ENCODE assay signal across 17 mouse cellular contexts in genomic region chr6:147088517-147088916, GRCm38 (mm10). TPM values are rescaled to one million over a fixed set of nuclear protein-coding genes. Genes with fewer than 3 reads are reported as not detected.
DNase-seq lines count a peak whose midpoint lies in the region; ATAC-seq and TF ChIP-seq lines count a peak whose summit lies in the region.
"Had no signal": no experiment of that assay in that cellular context is flagged by ENCODE, and none has a peak within 500 bp of the region (broad histone marks: within the 10 kb centered on the region; RNA-seq: fewer than 3 reads in every experiment).

No protein-coding gene starts in this region.

- H3K9ac ChIP-seq in forebrain, postnatal 0 days = no peak overlapping the region
- no peak overlapping the region for H3K9ac ChIP-seq in forebrain, embryonic 16.5 days (replicated peaks; ENCODE audit: low read depth, low read length)
- no peak overlapping the region for H3K9ac ChIP-seq in liver, postnatal 0 days (replicated peaks)
- no peak overlapping the region for H3K9ac ChIP-seq in liver, embryonic 12.5 days
- H3K9ac ChIP-seq: forebrain, embryonic 13.5 days; heart, embryonic 13.5 days had no signal

- no peaks in the 10 kb centered on the region for H3K36me3 ChIP-seq in forebrain, postnatal 0 days (ENCODE audit: insufficient read depth)
- H3K36me3 ChIP-seq in forebrain, embryonic 16.5 days (ENCODE audit: control insufficient read depth, insufficient read depth) = no peaks in the 10 kb centered on the region
- no peaks in the 10 kb centered on the region for H3K36me3 ChIP-seq in kidney, adult 2 months (ENCODE audit: control insufficient read depth, insufficient read depth, low read length)
- no peaks in the 10 kb centered on the region for H3K36me3 ChIP-seq in liver, postnatal 0 days (replicated peaks; ENCODE audit: insufficient read depth, low read length)
- no peaks in the 10 kb centered on the region for H3K36me3 ChIP-seq in liver, embryonic 12.5 days

- no peaks in the 10 kb centered on the region for H3K27me3 ChIP-seq in forebrain, postnatal 0 days (ENCODE audit: insufficient read depth, low read length)
- H3K27me3 ChIP-seq in forebrain, embryonic 16.5 days (replicated peaks; ENCODE audit: control insufficient read depth, insufficient read depth, low read length) = no peaks in the 10 kb centered on the region
- H3K27me3 ChIP-seq in kidney, adult 2 months (replicated peaks; ENCODE audit: control insufficient read depth, insufficient read depth, low read length) = no peaks in the 10 kb centered on the region
- H3K27me3 ChIP-seq in liver, postnatal 0 days (ENCODE audit: insufficient read depth, low read length) = no peaks in the 10 kb centered on the region
- H3K27me3 ChIP-seq in liver, embryonic 12.5 days (replicated peaks) = peaks cover 26% of the 10 kb centered on the region

- DNase-seq in forebrain, postnatal 0 days = no peak
- no peak for DNase-seq in kidney, adult 2 months
- DNase-seq in kidney, adult 11 months = no peak
- DNase-seq in liver, postnatal 0 days = no peak
- DNase-seq in spleen, adult 18-20 months = no peak
- DNase-seq: adrenal gland, adult 8-10 months; adrenal gland, postnatal 36 days; cerebellum, adult 2 months; cerebellum, postnatal 10 days; gastrocnemius, postnatal 14 days; heart, postnatal 36 days had no signal

- 81% methylated on average over 3 of the region's 3 CpGs for WGBS in forebrain, postnatal 0 days
- WGBS in forebrain, embryonic 16.5 days = 79% methylated on average over 3 of the region's 3 CpGs
- WGBS in kidney, adult 2 months = 75% methylated on average over 3 of the region's 3 CpGs
- WGBS in liver, postnatal 0 days (ENCODE audit: insufficient replicate concordance) = 69% methylated on average over 3 of the region's 3 CpGs
- WGBS in liver, embryonic 12.5 days (ENCODE audit: insufficient replicate concordance) = 54% methylated on average over 3 of the region's 3 CpGs

- H3K4me2 ChIP-seq in forebrain, postnatal 0 days (ENCODE audit: low read depth) = no peak overlapping the region
- no peak overlapping the region for H3K4me2 ChIP-seq in forebrain, embryonic 16.5 days (ENCODE audit: low read length)
- H3K4me2 ChIP-seq in liver, postnatal 0 days (ENCODE audit: low read depth, low read length) = no peak overlapping the region
- no peak overlapping the region for H3K4me2 ChIP-seq in liver, embryonic 12.5 days
- H3K4me2 ChIP-seq: forebrain, embryonic 13.5 days; heart, embryonic 13.5 days had no signal

- 0 out of 2 replicates have a peak, but pooled peaks have one; percentile 16 for TF ChIP-seq CTCF in forebrain, postnatal 0 days (IDR thresholded peaks at IDR 0.05; ENCODE audit: low read depth)
- TF ChIP-seq CTCF in kidney, adult 2 months (conservative IDR thresholded peaks at IDR 0.05; ENCODE audit: insufficient read depth, insufficient read length, low read depth, low read length) = no peak
- 0 out of 2 replicates have a peak, but pooled peaks have one; percentile 8 for TF ChIP-seq CTCF in liver, postnatal 0 days (IDR thresholded peaks at IDR 0.05; ENCODE audit: low read depth)

- H3K4me3 ChIP-seq in forebrain, postnatal 0 days (ENCODE audit: low read depth, low read length) = no peak overlapping the region
- no peak overlapping the region for H3K4me3 ChIP-seq in forebrain, embryonic 16.5 days (replicated peaks; ENCODE audit: low read length)
- no peak overlapping the region for H3K4me3 ChIP-seq in kidney, adult 2 months (ENCODE audit: insufficient read depth, low read depth, low read length)
- no peak overlapping the region for H3K4me3 ChIP-seq in liver, postnatal 0 days (ENCODE audit: low read depth, low read length)
- H3K4me3 ChIP-seq in liver, embryonic 12.5 days = no peak overlapping the region
- H3K4me3 ChIP-seq: embryonic facial prominence, embryonic 10.5 days; forebrain, embryonic 13.5 days; heart, embryonic 13.5 days had no signal

- TF ChIP-seq EP300 in liver, postnatal 0 days (IDR thresholded peaks at IDR 0.05; ENCODE audit: low read depth) = no peak

- no peak for TF ChIP-seq POLR2A in kidney, adult 2 months (IDR thresholded peaks at IDR 0.05; ENCODE audit: low read depth, low read length)

- no peaks in the 10 kb centered on the region for H3K9me3 ChIP-seq in forebrain, postnatal 0 days (ENCODE audit: low read length)
- H3K9me3 ChIP-seq in forebrain, embryonic 16.5 days (ENCODE audit: control insufficient read depth, low read length) = no peaks in the 10 kb centered on the region
- H3K9me3 ChIP-seq in liver, postnatal 0 days (ENCODE audit: low read length) = no peaks in the 10 kb centered on the region
- H3K9me3 ChIP-seq in liver, embryonic 12.5 days (replicated peaks) = no peaks in the 10 kb centered on the region
- H3K9me3 ChIP-seq: embryonic facial prominence, embryonic 10.5 days; forebrain, embryonic 13.5 days; heart, embryonic 13.5 days had no signal

- H3K27ac ChIP-seq in forebrain, postnatal 0 days (ENCODE audit: low read depth, low read length) = no peak overlapping the region
- H3K27ac ChIP-seq in forebrain, embryonic 16.5 days (ENCODE audit: low read length) = no peak overlapping the region
- peak overlapping the region; percentile 81; the same call in 1 of the 2 replicates for H3K27ac ChIP-seq in kidney, adult 2 months (ENCODE audit: insufficient read depth, low read depth, low read length)
- no peak overlapping the region for H3K27ac ChIP-seq in liver, postnatal 0 days (ENCODE audit: low read depth)
- no peak overlapping the region for H3K27ac ChIP-seq in liver, embryonic 12.5 days
- H3K27ac ChIP-seq: embryonic facial prominence, embryonic 10.5 days; forebrain, embryonic 13.5 days; heart, embryonic 13.5 days had no signal

- ATAC-seq in forebrain, postnatal 0 days = no peak
- no peak for ATAC-seq in forebrain, embryonic 16.5 days
- ATAC-seq in liver, postnatal 0 days = no peak
- ATAC-seq in liver, embryonic 12.5 days = no peak
- ATAC-seq: forebrain, embryonic 13.5 days; hindbrain, embryonic 16.5 days had no signal

- H3K4me1 ChIP-seq in forebrain, postnatal 0 days (ENCODE audit: insufficient read depth) = peaks cover 10% of the 10 kb centered on the region; the same call in 1 of the 2 replicates
- H3K4me1 ChIP-seq in forebrain, embryonic 16.5 days (replicated peaks; ENCODE audit: control insufficient read depth, insufficient read depth, low read length) = peaks cover 27% of the 10 kb centered on the region
- 0 out of 2 replicates have a peak, but pooled peaks cover 3% of the 10 kb centered on the region for H3K4me1 ChIP-seq in kidney, adult 2 months (ENCODE audit: control insufficient read depth, insufficient read depth, low read length)
- H3K4me1 ChIP-seq in liver, postnatal 0 days (ENCODE audit: insufficient read depth) = peaks cover 18% of the 10 kb centered on the region
- peaks cover 23% of the 10 kb centered on the region for H3K4me1 ChIP-seq in liver, embryonic 12.5 days

RNA-seq across cellular contexts. Expression of gene Mansc4, which starts 1.7 kb away (rescaled TPM):
- 1.0 and 1.6 TPM in 2 replicates for total RNA-seq in forebrain, postnatal 0 days (2014; rRNA removed)
- 0.79 and 1.6 TPM in 2 replicates for polyA plus RNA-seq in forebrain, postnatal 0 days (2015; fragmentation: Nextera tagmentation; extraction: Ambion mirVana)
- polyA plus RNA-seq in forebrain, embryonic 16.5 days (2015; fragmentation: Nextera tagmentation; extraction: Ambion mirVana) = 0.73 and 1.1 TPM in 2 replicates
- polyA plus RNA-seq in kidney, adult 2 months (2012; rRNA removed) = 15.6 and 17.2 TPM in 2 replicates
- polyA plus RNA-seq in liver, postnatal 0 days (2015; fragmentation: Nextera tagmentation; extraction: Ambion mirVana) = 0.15 TPM in 1 of 2 replicates, not detected in the other
- 0.11 and 0.16 TPM in 2 replicates for polyA plus RNA-seq in liver, embryonic 12.5 days (2016; fragmentation: Nextera tagmentation; extraction: Ambion mirVana)
- total RNA-seq: heart, postnatal 36 days had no signal

RNA-seq across cellular contexts. Expression of gene Klhl42, which starts 2.7 kb away (rescaled TPM):
- total RNA-seq in forebrain, postnatal 0 days (2014; rRNA removed) = 23.9 and 27.8 TPM in 2 replicates
- 4.7 and 6.0 TPM in 2 replicates for polyA plus RNA-seq in forebrain, postnatal 0 days (2015; fragmentation: Nextera tagmentation; extraction: Ambion mirVana)
- 6.5 and 6.8 TPM in 2 replicates for polyA plus RNA-seq in forebrain, embryonic 16.5 days (2015; fragmentation: Nextera tagmentation; extraction: Ambion mirVana)
- 13.3 and 15.3 TPM in 2 replicates for polyA plus RNA-seq in kidney, adult 2 months (2012; rRNA removed)
- polyA plus RNA-seq in liver, postnatal 0 days (2015; fragmentation: Nextera tagmentation; extraction: Ambion mirVana) = 1.4 and 1.6 TPM in 2 replicates
- polyA plus RNA-seq in liver, embryonic 12.5 days (2016; fragmentation: Nextera tagmentation; extraction: Ambion mirVana) = 3.6 and 4.1 TPM in 2 replicates

RNA-seq across cellular contexts. Expression of gene Mrps35, which starts 46.0 kb away (rescaled TPM):
- 12.6 and 20.3 TPM in 2 replicates for total RNA-seq in forebrain, postnatal 0 days (2014; rRNA removed)
- 82.6 and 83.2 TPM in 2 replicates for polyA plus RNA-seq in forebrain, postnatal 0 days (2015; fragmentation: Nextera tagmentation; extraction: Ambion mirVana)
- 78.5 and 82.3 TPM in 2 replicates for polyA plus RNA-seq in forebrain, embryonic 16.5 days (2015; fragmentation: Nextera tagmentation; extraction: Ambion mirVana)
- 16.9 and 33.1 TPM in 2 replicates for polyA plus RNA-seq in kidney, adult 2 months (2012; rRNA removed)
- polyA plus RNA-seq in liver, postnatal 0 days (2015; fragmentation: Nextera tagmentation; extraction: Ambion mirVana) = 59.3 and 62.5 TPM in 2 replicates
- 72.2 and 77.2 TPM in 2 replicates for polyA plus RNA-seq in liver, embryonic 12.5 days (2016; fragmentation: Nextera tagmentation; extraction: Ambion mirVana)

RNA-seq across cellular contexts. Expression of gene Rep15, which starts 56.1 kb away (rescaled TPM):
- 1.0 and 1.1 TPM in 2 replicates for total RNA-seq in forebrain, postnatal 0 days (2014; rRNA removed)
- polyA plus RNA-seq in forebrain, postnatal 0 days (2015; fragmentation: Nextera tagmentation; extraction: Ambion mirVana) = 0.35 and 0.74 TPM in 2 replicates
- polyA plus RNA-seq in forebrain, embryonic 16.5 days (2015; fragmentation: Nextera tagmentation; extraction: Ambion mirVana) = 0.34 and 1.1 TPM in 2 replicates
- 0.35 and 0.42 TPM in 2 replicates for polyA plus RNA-seq in kidney, adult 2 months (2012; rRNA removed)
- polyA plus RNA-seq in liver, postnatal 0 days (2015; fragmentation: Nextera tagmentation; extraction: Ambion mirVana) = 0.14 and 0.19 TPM in 2 replicates
- polyA plus RNA-seq in liver, embryonic 12.5 days (2016; fragmentation: Nextera tagmentation; extraction: Ambion mirVana) = 0.87 and 0.91 TPM in 2 replicates
